Mouse (Mus musculus) myocyte (in vitro differentiated cells): Measurements from ENCODE around the gene Pck1.

Experiments
- CEBPB ChIP-seq: IDR thresholded peaks from 2 replicates; pipeline ENCODE4 v1.6.1; 2011; ENCODE audit warnings: mild to moderate bottlenecking, moderate library complexity; ENCODE audit not compliant: poor library complexity, insufficient read depth, severe bottlenecking
- E2F4 ChIP-seq: IDR thresholded peaks from one replicate; pipeline ENCODE4 v1.6.1; 2011; ENCODE audit warnings: mild to moderate bottlenecking, control low read depth, moderate library complexity; ENCODE audit not compliant: insufficient read depth
- MAX ChIP-seq: IDR thresholded peaks from one replicate; pipeline ENCODE4 v1.6.1; 2011; ENCODE audit warnings: low read depth, mild to moderate bottlenecking, control low read depth
- MYOD1 ChIP-seq, 3 experiments: IDR thresholded peaks; one replicate each; pipeline ENCODE4 v1.6.1; 2011; ENCODE audit warnings: control low read depth in 2 of 3, low read depth in 2 of 3, mild to moderate bottlenecking in 2 of 3, moderate library complexity in 1 of 3; ENCODE audit not compliant: insufficient read length in 2 of 3, control insufficient read depth in 1 of 3
- MYOG ChIP-seq, 3 experiments: IDR thresholded peaks; one replicate each; pipeline ENCODE4 v1.6.1; 2011; ENCODE audit warnings: control low read depth in 2 of 3, low read depth in 2 of 3, mild to moderate bottlenecking in 2 of 3; ENCODE audit not compliant: insufficient read length in 2 of 3, control insufficient read depth in 1 of 3, insufficient read depth in 1 of 3
- POLR2A ChIP-seq: IDR thresholded peaks from one replicate; pipeline ENCODE4 v1.6.1; 2011; ENCODE audit warnings: low read depth, mild to moderate bottlenecking, control low read depth, moderate library complexity; ENCODE audit not compliant: insufficient read length
- POLR2AphosphoS2 ChIP-seq: IDR thresholded peaks from one replicate; pipeline ENCODE4 v1.6.1; 2011; ENCODE audit warnings: low read depth, control low read depth; ENCODE audit not compliant: insufficient read length
- SRF ChIP-seq: IDR thresholded peaks from one replicate; pipeline ENCODE4 v1.6.1; 2011; ENCODE audit warnings: low read depth; ENCODE audit not compliant: control insufficient read depth, insufficient read length
- TCF12 ChIP-seq: IDR thresholded peaks from one replicate; pipeline ENCODE4 v1.6.1; 2011; ENCODE audit warnings: mild to moderate bottlenecking, control low read depth; ENCODE audit not compliant: poor library complexity, insufficient read depth, severe bottlenecking
- TCF3 ChIP-seq: IDR thresholded peaks from one replicate; pipeline ENCODE4 v1.6.1; 2011; ENCODE audit warnings: low read depth, control low read depth; ENCODE audit not compliant: insufficient read length
- USF1 ChIP-seq: IDR thresholded peaks from one replicate; pipeline ENCODE4 v1.6.1; 2011; ENCODE audit warnings: low read depth, mild to moderate bottlenecking, control low read depth, moderate library complexity

GRCm38 (mm10) chr2:173171470-173171869, 18.6 kb downstream of the Pck1 start:
- TF ChIP-seq POLR2A: no peak
- no peak for TF ChIP-seq MYOD1 (IDR thresholded peaks at IDR 0.05; ENCODE audit: control insufficient read depth in 1 of 3, insufficient read length in 2 of 3, low read depth in 2 of 3)
- TF ChIP-seq MAX: no peak
- TF ChIP-seq USF1: no peak
- TF ChIP-seq POLR2AphosphoS2: no peak
- no peak for TF ChIP-seq SRF
- TF ChIP-seq TCF3: no peak
- no peak for TF ChIP-seq E2F4
- no peak for TF ChIP-seq TCF12
- TF ChIP-seq CEBPB: no peak
- no peak for TF ChIP-seq MYOG (IDR thresholded peaks at IDR 0.05; ENCODE audit: control insufficient read depth in 1 of 3, insufficient read depth in 1 of 3, insufficient read length in 2 of 3, low read depth in 2 of 3)
